ENCODE assay signal across 8 mouse cellular contexts in genomic region chr5:30950451-30950850, GRCm38 (mm10). TPM values are rescaled to one million over a fixed set of nuclear protein-coding genes. Genes with fewer than 3 reads are reported as not detected.
DNase-seq lines count a peak whose midpoint lies in the region; ATAC-seq and TF ChIP-seq lines count a peak whose summit lies in the region.

No protein-coding gene starts in this region.

- no peak for ATAC-seq in heart, embryonic 13.5 days (ENCODE audit: extremely low read depth, insufficient number of reproducible peaks, low FRiP score, low TSS enrichment)
- no peak for ATAC-seq in liver, embryonic 16.5 days (ENCODE audit: low read depth)
- no peak for ATAC-seq in monocyte, adult 5-6 weeks (replicated peaks; ENCODE audit: insufficient number of reproducible peaks, low FRiP score, low TSS enrichment, poor library complexity, severe bottlenecking)
- no peak for ATAC-seq in megakaryocyte-erythroid progenitor cell, adult 5-6 weeks (replicated peaks; ENCODE audit: low FRiP score, low TSS enrichment, poor library complexity, severe bottlenecking)

- H3K9ac ChIP-seq in MEL (ENCODE audit: control insufficient read depth, low read depth, low read length, poor library complexity, severe bottlenecking) = peak overlapping the region; percentile 76
- H3K9ac ChIP-seq in heart, embryonic 13.5 days = peak overlapping the region; percentile 84
- H3K9ac ChIP-seq in liver, embryonic 16.5 days (ENCODE audit: low read depth, low read length) = peak overlapping the region; percentile 82

- H3K27ac ChIP-seq in heart, embryonic 10.5 days = 0 out of 2 replicates have a peak overlapping the region, but pooled peaks have one; percentile 77
- peak overlapping the region; percentile 43 for H3K27ac ChIP-seq in MEL (ENCODE audit: control insufficient read depth, low read depth, low read length)
- no peak overlapping the region for H3K27ac ChIP-seq in heart, embryonic 13.5 days (replicated peaks)
- peak overlapping the region; percentile 59 for H3K27ac ChIP-seq in liver, embryonic 16.5 days (ENCODE audit: low read length)

- peak overlapping the region; percentile 73 for H3K4me3 ChIP-seq in heart, embryonic 10.5 days
- peak overlapping the region; percentile 84 to 89 for H3K4me3 ChIP-seq in MEL (ENCODE audit: control insufficient read depth in 1 of 2, insufficient read depth in 1 of 2, low read depth in 2 of 2, low read length in 2 of 2)
- H3K4me3 ChIP-seq in heart, embryonic 13.5 days = peak overlapping the region; percentile 69
- H3K4me3 ChIP-seq in liver, embryonic 16.5 days (ENCODE audit: low read depth, low read length) = peak overlapping the region; percentile 84

- no peak for DNase-seq in heart, embryonic 10.5 days (ENCODE audit: low spot score)
- no peak for DNase-seq in heart, postnatal 25 days (ENCODE audit: low spot score)
- DNase-seq in MEL (ENCODE audit: low read depth, low spot score) = peak; percentile 48
- DNase-seq in left cerebral cortex, postnatal 25 days (ENCODE audit: low spot score in 2 of 2) = no peak

- TF ChIP-seq POLR2A in MEL (IDR thresholded peaks at IDR 0.05; ENCODE audit: control insufficient read depth in 1 of 2, insufficient read depth in 1 of 2, low read depth in 1 of 2, low read length in 2 of 2, poor library complexity in 1 of 2) = no peak

- intact Hi-C loops in heart, postnatal 25 days (cut with DNase I) = no loop called here
- intact Hi-C loops in left cerebral cortex, postnatal 25 days (cut with DNase I) = loop anchor here (10.0 kb wide), 1 partner anchor 244 kb away; the partner anchor contains the start of genes Eif2b4 and Snx17

- H3K36me3 ChIP-seq in heart, embryonic 10.5 days = peaks cover 37% of the 10 kb centered on the region
- H3K36me3 ChIP-seq in MEL (ENCODE audit: control insufficient read depth in 1 of 2, insufficient read depth in 2 of 2, low read length in 2 of 2) = peaks cover 0 to 7% of the 10 kb centered on the region in 2 experiments; a peak in 2 of 4 replicates
- peaks cover 37% of the 10 kb centered on the region for H3K36me3 ChIP-seq in heart, embryonic 13.5 days
- H3K36me3 ChIP-seq in liver, embryonic 16.5 days (ENCODE audit: control insufficient read depth, insufficient read depth) = peaks cover 15% of the 10 kb centered on the region

- TF ChIP-seq CTCF in MEL (IDR thresholded peaks at IDR 0.05 in 2 of 3, conservative IDR thresholded peaks at IDR 0.05 in 1 of 3; ENCODE audit: control insufficient read depth in 1 of 3, insufficient read depth in 1 of 3, low read depth in 2 of 3, low read length in 3 of 3, poor library complexity in 1 of 3, severe bottlenecking in 1 of 3) = no peak

- H3K9me3 ChIP-seq in heart, embryonic 10.5 days = no peaks in the 10 kb centered on the region
- H3K9me3 ChIP-seq in MEL (replicated peaks; ENCODE audit: insufficient read depth, low read length) = no peaks in the 10 kb centered on the region
- no peaks in the 10 kb centered on the region for H3K9me3 ChIP-seq in heart, embryonic 13.5 days
- H3K9me3 ChIP-seq in liver, embryonic 16.5 days (replicated peaks; ENCODE audit: control insufficient read depth, low read length) = no peaks in the 10 kb centered on the region

- TF ChIP-seq RAD21 in MEL (IDR thresholded peaks at IDR 0.05; ENCODE audit: low read depth, low read length) = no peak

- peaks cover 18% of the 10 kb centered on the region for H3K4me1 ChIP-seq in heart, embryonic 10.5 days
- peaks cover 2 to 14% of the 10 kb centered on the region in 2 experiments; a peak in 3 of 4 replicates for H3K4me1 ChIP-seq in MEL (ENCODE audit: control insufficient read depth in 1 of 2, insufficient read depth in 2 of 2, low read length in 2 of 2)
- peaks cover 24% of the 10 kb centered on the region for H3K4me1 ChIP-seq in heart, embryonic 13.5 days
- peaks cover 12% of the 10 kb centered on the region for H3K4me1 ChIP-seq in liver, embryonic 16.5 days (ENCODE audit: control insufficient read depth, low read depth, low read length)

- H3K79me2 ChIP-seq in MEL (ENCODE audit: control insufficient read depth, insufficient read depth, low read length, poor library complexity) = peaks cover 3% of the 10 kb centered on the region; the same call in 1 of the 2 replicates

- peak overlapping the region; percentile 90 for H3K4me2 ChIP-seq in heart, embryonic 13.5 days
- peak overlapping the region; percentile 95 for H3K4me2 ChIP-seq in liver, embryonic 16.5 days (ENCODE audit: low read depth, low read length)

- 66% methylated on average over 4 of the region's 4 CpGs for WGBS in heart, embryonic 10.5 days
- 65% methylated on average over 4 of the region's 4 CpGs for WGBS in heart, embryonic 13.5 days
- 63% methylated on average over 4 of the region's 4 CpGs for WGBS in liver, embryonic 16.5 days (ENCODE audit: insufficient replicate concordance)

- TF ChIP-seq EP300 in MEL (IDR thresholded peaks at IDR 0.05; ENCODE audit: low read depth in 1 of 2, low read length in 2 of 2) = no peak

- peaks cover 6% of the 10 kb centered on the region; the same call in 1 of the 2 replicates for H3K27me3 ChIP-seq in heart, embryonic 10.5 days (ENCODE audit: insufficient read depth, poor library complexity, severe bottlenecking)
- H3K27me3 ChIP-seq in MEL (ENCODE audit: control insufficient read depth in 1 of 2, insufficient read depth in 2 of 2, low read length in 2 of 2) = no peaks in the 10 kb centered on the region
- peaks cover 10% of the 10 kb centered on the region for H3K27me3 ChIP-seq in heart, embryonic 13.5 days (replicated peaks)
- peaks cover 6% of the 10 kb centered on the region for H3K27me3 ChIP-seq in liver, embryonic 16.5 days (ENCODE audit: control insufficient read depth, insufficient read depth, low read depth, low read length)

RNA-seq across cellular contexts. Expression of gene Cgref1, which starts 5.1 kb away (rescaled TPM):
- 5.5 and 6.0 TPM in 2 replicates for polyA plus RNA-seq in heart, embryonic 10.5 days (2016; fragmentation: Nextera tagmentation; extraction: Ambion mirVana)
- total RNA-seq in heart, postnatal 25 days (2021) = under 1 TPM; 0.39 to 0.53 TPM
- total RNA-seq in MEL (2012; rRNA removed) = not detected in 2 replicates
- 1 to 10 TPM in 1 of 2 experiments, not detected in 1; 1.4 TPM for polyA plus RNA-seq in MEL (2012; ENCODE audit: insufficient read depth in 1 of 2, insufficient read length in 2 of 2, low read depth in 1 of 2, low replicate concordance in 2 of 2, missing spikeins in 1 of 2)
- polyA plus RNA-seq in heart, embryonic 13.5 days (2015; fragmentation: Nextera tagmentation; extraction: Ambion mirVana) = 3.9 and 4.7 TPM in 2 replicates
- polyA plus RNA-seq in liver, embryonic 16.5 days (2015; fragmentation: Nextera tagmentation; extraction: Ambion mirVana) = 3.1 and 3.2 TPM in 2 replicates
- not detected in 3 replicates for total RNA-seq in monocyte, adult 5-6 weeks (2017)
- total RNA-seq in megakaryocyte-erythroid progenitor cell, adult 5-6 weeks (2014; fragmentation: Nextera tagmentation) = 0.35 TPM in 1 of 2 replicates, not detected in the other
- total RNA-seq in megakaryocyte-erythroid progenitor cell, adult 5-6 weeks (2017) = 0.46 TPM in 1 of 2 replicates, not detected in the other
- 10 to 100 TPM; 24.8 to 27.7 TPM for total RNA-seq in left cerebral cortex, postnatal 25 days (2021)

RNA-seq across cellular contexts. Expression of gene Preb, which starts 9.7 kb away (rescaled TPM):
- 118 and 124 TPM in 2 replicates for polyA plus RNA-seq in heart, embryonic 10.5 days (2016; fragmentation: Nextera tagmentation; extraction: Ambion mirVana)
- total RNA-seq in heart, postnatal 25 days (2021) = 10 to 100 TPM; 79.3 to 82.9 TPM
- 141 and 143 TPM in 2 replicates for total RNA-seq in MEL (2012; rRNA removed)
- 100 to 1,000 TPM in 1 of 2 experiments, not detected in 1; 247 TPM for polyA plus RNA-seq in MEL (2012; ENCODE audit: insufficient read depth in 1 of 2, insufficient read length in 2 of 2, low read depth in 1 of 2, low replicate concordance in 2 of 2, missing spikeins in 1 of 2)
- polyA plus RNA-seq in heart, embryonic 13.5 days (2015; fragmentation: Nextera tagmentation; extraction: Ambion mirVana) = 79.6 and 90.0 TPM in 2 replicates
- 92.0 and 102 TPM in 2 replicates for polyA plus RNA-seq in liver, embryonic 16.5 days (2015; fragmentation: Nextera tagmentation; extraction: Ambion mirVana)
- total RNA-seq in monocyte, adult 5-6 weeks (2017) = 117 to 146 TPM (median 144 TPM) in 3 replicates
- 109 and 117 TPM in 2 replicates for total RNA-seq in megakaryocyte-erythroid progenitor cell, adult 5-6 weeks (2014; fragmentation: Nextera tagmentation)
- total RNA-seq in megakaryocyte-erythroid progenitor cell, adult 5-6 weeks (2017) = 28.0 and 39.1 TPM in 2 replicates
- total RNA-seq in left cerebral cortex, postnatal 25 days (2021) = 100 to 1,000 TPM; 125 to 133 TPM

RNA-seq across cellular contexts. Expression of gene Tcf23, which starts 18.0 kb away (rescaled TPM):
- 0.11 and 0.17 TPM in 2 replicates for polyA plus RNA-seq in heart, embryonic 10.5 days (2016; fragmentation: Nextera tagmentation; extraction: Ambion mirVana)
- total RNA-seq in heart, postnatal 25 days (2021) = under 1 TPM; 0.45 to 0.75 TPM
- 0.03 and 0.08 TPM in 2 replicates for total RNA-seq in MEL (2012; rRNA removed)
- under 1 TPM in 1 of 2 experiments, not detected in 1; 0.07 TPM for polyA plus RNA-seq in MEL (2012; ENCODE audit: insufficient read depth in 1 of 2, insufficient read length in 2 of 2, low read depth in 1 of 2, low replicate concordance in 2 of 2, missing spikeins in 1 of 2)
- polyA plus RNA-seq in heart, embryonic 13.5 days (2015; fragmentation: Nextera tagmentation; extraction: Ambion mirVana) = 0.06 and 0.16 TPM in 2 replicates
- 0.02 and 0.07 TPM in 2 replicates for polyA plus RNA-seq in liver, embryonic 16.5 days (2015; fragmentation: Nextera tagmentation; extraction: Ambion mirVana)
- total RNA-seq in monocyte, adult 5-6 weeks (2017) = 0.10 TPM in 1 of 3 replicates, not detected in the others
- total RNA-seq in megakaryocyte-erythroid progenitor cell, adult 5-6 weeks (2014; fragmentation: Nextera tagmentation) = not detected in 2 replicates
- not detected in 2 replicates for total RNA-seq in megakaryocyte-erythroid progenitor cell, adult 5-6 weeks (2017)
- under 1 TPM; 0.16 to 0.25 TPM for total RNA-seq in left cerebral cortex, postnatal 25 days (2021)

RNA-seq across cellular contexts. Expression of gene Khk, which starts 29.2 kb away (rescaled TPM):
- 10.5 and 14.5 TPM in 2 replicates for polyA plus RNA-seq in heart, embryonic 10.5 days (2016; fragmentation: Nextera tagmentation; extraction: Ambion mirVana)
- total RNA-seq in heart, postnatal 25 days (2021) = 10 to 100 TPM; 21.1 to 22.6 TPM
- total RNA-seq in MEL (2012; rRNA removed) = 268 and 308 TPM in 2 replicates
- polyA plus RNA-seq in MEL (2012; ENCODE audit: insufficient read depth in 1 of 2, insufficient read length in 2 of 2, low read depth in 1 of 2, low replicate concordance in 2 of 2, missing spikeins in 1 of 2) = 100 to 1,000 TPM in 1 of 2 experiments, not detected in 1; 461 TPM
- polyA plus RNA-seq in heart, embryonic 13.5 days (2015; fragmentation: Nextera tagmentation; extraction: Ambion mirVana) = 10.2 and 11.7 TPM in 2 replicates
- 31.7 and 36.0 TPM in 2 replicates for polyA plus RNA-seq in liver, embryonic 16.5 days (2015; fragmentation: Nextera tagmentation; extraction: Ambion mirVana)
- 26.4 to 32.2 TPM (median 29.8 TPM) in 3 replicates for total RNA-seq in monocyte, adult 5-6 weeks (2017)
- total RNA-seq in megakaryocyte-erythroid progenitor cell, adult 5-6 weeks (2014; fragmentation: Nextera tagmentation) = 80.4 and 113 TPM in 2 replicates
- 64.4 and 90.0 TPM in 2 replicates for total RNA-seq in megakaryocyte-erythroid progenitor cell, adult 5-6 weeks (2017)
- 10 to 100 TPM; 15.1 to 15.9 TPM for total RNA-seq in left cerebral cortex, postnatal 25 days (2021)

RNA-seq across cellular contexts. Expression of gene Emilin1, which starts 37.2 kb away (rescaled TPM):
- 166 and 172 TPM in 2 replicates for polyA plus RNA-seq in heart, embryonic 10.5 days (2016; fragmentation: Nextera tagmentation; extraction: Ambion mirVana)
- 10 to 100 TPM; 27.6 to 29.7 TPM for total RNA-seq in heart, postnatal 25 days (2021)
- total RNA-seq in MEL (2012; rRNA removed) = 1.3 and 1.5 TPM in 2 replicates
- 1 to 10 TPM in 1 of 2 experiments, not detected in 1; 2.0 TPM for polyA plus RNA-seq in MEL (2012; ENCODE audit: insufficient read depth in 1 of 2, insufficient read length in 2 of 2, low read depth in 1 of 2, low replicate concordance in 2 of 2, missing spikeins in 1 of 2)
- 166 and 168 TPM in 2 replicates for polyA plus RNA-seq in heart, embryonic 13.5 days (2015; fragmentation: Nextera tagmentation; extraction: Ambion mirVana)
- 37.2 and 39.1 TPM in 2 replicates for polyA plus RNA-seq in liver, embryonic 16.5 days (2015; fragmentation: Nextera tagmentation; extraction: Ambion mirVana)
- 15.1 to 25.3 TPM (median 22.0 TPM) in 3 replicates for total RNA-seq in monocyte, adult 5-6 weeks (2017)
- 13.5 and 18.9 TPM in 2 replicates for total RNA-seq in megakaryocyte-erythroid progenitor cell, adult 5-6 weeks (2014; fragmentation: Nextera tagmentation)
- 5.7 and 10.3 TPM in 2 replicates for total RNA-seq in megakaryocyte-erythroid progenitor cell, adult 5-6 weeks (2017)
- total RNA-seq in left cerebral cortex, postnatal 25 days (2021) = 1 to 10 TPM; 2.1 to 2.3 TPM

Comparison
In these comparisons a context has a peak if more than half of its experiments do, and no peak if none do; other contexts are left out.
1. RNA of gene Cgref1, which starts 5.1 kb away (total RNA-seq): 24.8 to 27.7 TPM in left cerebral cortex, postnatal 25 days; 0.39 to 0.53 TPM in heart, postnatal 25 days, not detected in MEL, not detected in monocyte, adult 5-6 weeks and 0.35 to 0.46 TPM in megakaryocyte-erythroid progenitor cell, adult 5-6 weeks; every median in the first group is over 10 times any median in the second.
2. Peak in every context shown above with its lines, with median percentiles within 50 percentile points of each other: H3K4me3 ChIP-seq and H3K9ac ChIP-seq.